Mouse (Mus musculus) B cell, adult 67 days (primary cell): Measurements from ENCODE around the gene Tbc1d12. TPM values are rescaled to one million over a fixed set of nuclear protein-coding genes. Genes with fewer than 3 reads are reported as not detected.

Source experiments
- total RNA-seq, 2 experiments: library from RNA; stranded (reverse); gene quantifications; 4 replicates each; pipeline ENCODE4 v1.2.4; 2023

Tbc1d12 gene
- 1 to 10 TPM; 3.9 to 4.3 TPM for total RNA-seq

DNA sequence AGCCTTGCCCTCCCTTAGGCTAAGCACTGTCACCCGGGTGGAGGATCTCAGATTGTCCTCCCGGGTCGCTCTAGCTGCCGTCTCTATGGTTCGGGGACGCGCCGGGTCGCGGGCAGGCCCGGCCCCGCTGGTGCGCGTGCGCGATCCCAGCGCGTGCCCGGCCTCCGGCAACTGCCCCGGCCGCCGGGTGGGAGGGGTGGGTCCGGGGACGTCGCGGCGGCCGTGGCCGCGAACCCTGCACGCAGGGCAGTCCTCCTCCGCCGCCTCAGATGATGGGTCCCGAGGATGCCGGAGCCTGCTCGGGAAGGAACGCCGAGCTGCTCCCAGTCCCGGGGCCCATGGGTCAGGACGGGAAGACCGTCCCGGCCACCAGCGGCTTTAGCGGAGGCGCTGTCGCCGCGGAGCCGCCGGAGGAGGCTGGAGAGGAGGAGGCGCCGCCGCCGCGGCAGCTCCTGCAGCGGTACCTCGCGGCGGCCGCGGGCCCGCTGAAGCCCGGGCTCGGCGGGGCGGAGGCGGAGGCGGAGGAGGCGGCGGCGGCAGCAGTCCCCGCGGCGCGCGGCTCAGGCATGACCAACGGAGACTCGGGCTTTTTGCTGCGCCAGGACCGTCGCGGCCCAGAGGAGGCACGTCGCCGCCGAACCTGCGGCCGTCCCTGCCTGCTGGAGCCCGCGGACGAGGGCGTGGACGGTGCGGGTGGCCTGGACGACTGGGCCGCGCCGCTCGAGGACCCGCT lies at the start of gene Tbc1d12:
Gene Tbc1d12, plus strand, starts transcription at position 142 of the 733 bp plus-strand sequence.

GRCm38 (mm10) chr19:38818766-38819426 lies 17.5 kb upstream of the Tbc1d12 start, which contains the start of gene Noc3l:
Noc3l (minus strand) TSS chr19:38819237.

GRCm38 (mm10) chr19:38930788-38931565 lies 94.6 kb downstream of the Tbc1d12 start, which contains the start of gene Hells:
Hells (plus strand) TSS chr19:38930915.

Other genes with a start within 250 kb of the Tbc1d12 start
- gene Noc3l, start 17.3 kb upstream of the Tbc1d12 start, total RNA-seq: 10 to 100 TPM; 22.1 to 24.0 TPM
- 10 to 100 TPM; 13.2 to 20.6 TPM for gene Hells, start 94.3 kb downstream of the Tbc1d12 start, total RNA-seq
- under 1 TPM in 1 of 2 experiments, not detected in 1; 0.27 TPM for gene Cyp2c55, start 170.4 kb downstream of the Tbc1d12 start, total RNA-seq
- gene Cyp2c65, start 224.4 kb downstream of the Tbc1d12 start, total RNA-seq: not detected